Mouse (Mus musculus): Measurements from ENCODE around the gene Bin2. TPM values are rescaled to one million over a fixed set of nuclear protein-coding genes. Genes with fewer than 3 reads are reported as not detected.

Bin2 gene
- polyA plus RNA-seq, 1 experiment from 2014 or later = 2.0 TPM

DNA sequence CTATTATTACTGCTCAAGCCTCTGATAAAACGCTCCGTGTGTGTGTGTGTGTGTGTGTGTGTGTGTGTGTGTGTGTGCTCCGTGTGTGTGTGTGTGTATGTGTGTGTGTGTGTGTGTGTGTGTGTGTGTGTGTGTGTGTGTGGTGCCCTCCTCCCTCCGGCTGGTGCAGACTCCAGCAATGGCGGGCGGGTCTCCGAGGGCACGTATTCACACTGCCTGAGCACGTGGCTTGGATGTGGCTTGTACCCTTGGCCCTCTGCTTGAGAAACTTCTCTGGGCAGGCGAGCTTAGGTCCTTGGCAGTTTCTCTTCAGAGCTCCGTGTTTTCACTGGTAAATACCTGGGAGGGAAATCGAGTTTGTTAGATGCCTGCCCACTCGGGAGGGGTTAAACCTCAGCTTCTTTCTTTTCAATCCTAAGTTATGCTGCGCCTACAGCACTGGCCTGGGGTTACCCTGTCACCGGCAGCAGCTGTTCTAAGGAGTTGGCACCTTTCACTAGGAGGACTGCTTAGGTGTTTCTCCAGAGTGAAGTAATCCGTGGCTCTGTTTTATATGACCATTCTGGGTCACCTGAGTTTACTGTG lies 28.0 kb downstream of the Bin2 start:
- Histone ChIP-seq H3K4me2 (replicated peaks) (no peak overlapping the region), H3K27ac (replicated peaks) (no peak overlapping the region), H3K4me3 (no peak overlapping the region), H3K36me3 (no peaks in the 10 kb centered on the region), H3K9ac (replicated peaks) (no peak overlapping the region), H3K27me3 (peaks cover 26% of the 10 kb centered on the region), H3K4me1 (peaks cover 10% of the 10 kb centered on the region), H3K9me3 (no peaks in the 10 kb centered on the region)
- no peak for ATAC-seq (replicated peaks)
- 76% methylated on average over 15 of the region's 16 CpGs for WGBS

DNA sequence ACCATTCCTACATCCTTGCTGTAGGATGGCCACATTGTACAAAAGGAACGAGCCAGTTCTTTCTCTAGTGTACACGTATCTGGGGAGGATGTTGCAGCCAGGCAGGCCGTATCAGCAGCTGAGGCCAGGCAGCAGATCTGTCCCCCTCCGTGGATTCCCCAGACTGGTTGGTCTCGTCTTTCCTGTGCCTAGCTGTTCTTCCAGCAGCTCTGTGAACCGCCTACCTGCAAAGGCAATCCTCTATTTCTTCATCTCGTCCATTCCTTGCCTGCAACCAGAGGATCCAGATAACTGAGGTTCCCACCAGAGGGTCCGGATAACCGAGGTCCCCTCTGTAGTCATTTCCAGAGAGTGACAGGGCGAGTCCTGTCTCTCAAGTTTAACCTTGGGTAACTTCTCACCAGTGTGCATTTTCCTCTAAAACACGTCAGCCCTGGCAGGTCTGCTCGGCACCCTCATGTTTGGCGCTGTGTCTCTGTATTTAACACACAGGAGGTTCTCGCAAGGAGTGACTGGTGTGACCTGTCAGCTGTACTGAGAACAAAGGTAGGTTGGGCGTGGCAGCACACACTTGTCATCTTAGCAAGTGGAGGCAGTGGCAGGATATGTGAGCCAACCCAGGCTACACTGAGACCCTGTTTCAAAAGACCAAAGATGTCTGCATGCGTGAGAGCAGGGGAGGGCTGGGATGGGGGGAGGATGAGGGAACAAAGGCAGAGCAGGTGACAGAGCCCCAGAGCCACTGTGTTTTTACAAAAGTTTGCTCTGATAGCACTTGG lies 29.2 kb downstream of the Bin2 start:
- ATAC-seq (replicated peaks) = no peak
- Histone ChIP-seq H3K9me3 (no peaks in the 10 kb centered on the region), H3K4me2 (replicated peaks) (no peak overlapping the region), H3K4me3 (no peak overlapping the region), H3K27ac (replicated peaks) (no peak overlapping the region), H3K9ac (replicated peaks) (no peak overlapping the region), H3K36me3 (no peaks in the 10 kb centered on the region), H3K4me1 (peaks cover 12% of the 10 kb centered on the region), H3K27me3 (peaks cover 38% of the 10 kb centered on the region)
- WGBS = 75% methylated on average over 16 of the region's 16 CpGs

DNA sequence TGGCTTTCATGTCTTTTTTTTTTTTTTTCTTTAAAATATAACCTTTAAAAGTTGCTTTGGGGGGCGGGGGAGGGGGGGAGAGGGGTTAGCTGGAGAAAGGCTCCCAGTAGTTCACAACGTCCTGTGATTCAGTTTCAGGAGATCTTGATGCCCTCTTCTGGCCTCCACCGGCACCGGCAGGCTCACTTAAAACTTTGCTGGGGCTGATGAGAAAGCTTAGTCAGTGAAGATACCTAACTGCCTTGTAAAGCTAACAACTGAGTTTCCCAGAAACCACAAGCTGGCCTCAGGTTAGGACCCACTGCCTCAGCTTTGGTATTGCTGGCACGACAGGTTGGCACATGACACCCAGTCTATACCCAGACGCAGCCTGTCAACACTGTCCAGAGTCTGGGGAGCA lies 31.7 kb downstream of the Bin2 start:
- WGBS = 20% methylated on average over 6 of the region's 6 CpGs
- Histone ChIP-seq H3K4me3 (no peak overlapping the region), H3K36me3 (no peaks in the 10 kb centered on the region), H3K27ac (replicated peaks) (no peak overlapping the region), H3K27me3 (peaks cover 52% of the 10 kb centered on the region), H3K4me2 (replicated peaks) (no peak overlapping the region), H3K9me3 (no peaks in the 10 kb centered on the region), H3K4me1 (peaks cover 12% of the 10 kb centered on the region), H3K9ac (replicated peaks) (no peak overlapping the region)
- ATAC-seq (replicated peaks) = no peak

DNA sequence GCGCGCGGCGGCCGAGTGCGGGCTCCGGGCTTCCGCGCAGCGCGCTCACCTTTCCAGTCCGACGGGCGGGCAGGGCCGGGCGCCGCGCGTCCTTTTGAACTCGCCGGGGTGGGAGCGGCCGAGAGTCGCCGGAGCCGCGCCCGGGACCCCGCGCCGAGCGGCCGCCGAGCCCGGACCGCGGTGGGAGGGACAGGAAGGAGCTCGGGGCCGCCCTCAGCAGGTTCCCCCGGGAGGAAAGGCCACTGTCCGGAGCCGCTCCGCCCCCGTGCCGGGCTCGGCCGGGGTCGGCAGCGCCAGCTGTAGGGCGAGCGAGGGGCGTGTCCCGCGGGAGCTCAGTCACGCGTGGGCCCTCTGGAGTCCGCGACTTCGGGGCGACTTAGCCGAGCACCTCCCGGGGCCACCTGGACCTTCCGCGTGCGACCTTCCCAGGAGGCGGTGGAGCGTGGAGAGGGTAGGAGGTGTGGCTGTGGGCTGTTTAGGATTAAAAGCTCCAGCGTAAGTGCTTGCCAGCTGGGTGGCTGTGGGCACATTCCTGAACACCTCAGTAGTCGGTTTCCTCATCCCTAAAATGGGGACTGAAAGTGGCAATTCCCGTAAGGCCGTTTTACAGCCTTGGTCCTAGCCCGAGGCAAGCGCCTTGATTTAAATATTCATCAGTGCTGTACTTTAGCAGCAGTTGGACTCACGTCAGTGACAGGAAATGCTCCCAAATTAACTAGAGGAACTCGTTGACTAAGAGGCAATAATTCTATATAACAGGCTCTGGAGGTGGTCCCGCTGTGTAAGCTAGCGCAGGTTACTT lies 32.5 kb downstream of the Bin2 start, which contains the start of gene Smagp:
Smagp (minus strand) TSS at position 241 of the 802 bp plus-strand sequence.
- Histone ChIP-seq H3K27ac (replicated peaks) (no peak within 1 kb of the TSS), H3K4me3 (peak within 1 kb of the TSS; percentile 40), H3K9ac (replicated peaks) (0 out of 2 replicates have a peak within 1 kb of the TSS, but pooled peaks have one; percentile 9), H3K36me3 (no peaks in the 10 kb centered on the region), H3K4me1 (peaks cover 12% of the 10 kb centered on the region), H3K27me3 (peaks cover 52% of the 10 kb centered on the region), H3K4me2 (replicated peaks) (peak within 1 kb of the TSS; percentile 66), H3K9me3 (no peaks in the 10 kb centered on the region)
- WGBS = under 1% methylated on average over 72 of the region's 77 CpGs
- ATAC-seq (replicated peaks) = no peak

DNA sequence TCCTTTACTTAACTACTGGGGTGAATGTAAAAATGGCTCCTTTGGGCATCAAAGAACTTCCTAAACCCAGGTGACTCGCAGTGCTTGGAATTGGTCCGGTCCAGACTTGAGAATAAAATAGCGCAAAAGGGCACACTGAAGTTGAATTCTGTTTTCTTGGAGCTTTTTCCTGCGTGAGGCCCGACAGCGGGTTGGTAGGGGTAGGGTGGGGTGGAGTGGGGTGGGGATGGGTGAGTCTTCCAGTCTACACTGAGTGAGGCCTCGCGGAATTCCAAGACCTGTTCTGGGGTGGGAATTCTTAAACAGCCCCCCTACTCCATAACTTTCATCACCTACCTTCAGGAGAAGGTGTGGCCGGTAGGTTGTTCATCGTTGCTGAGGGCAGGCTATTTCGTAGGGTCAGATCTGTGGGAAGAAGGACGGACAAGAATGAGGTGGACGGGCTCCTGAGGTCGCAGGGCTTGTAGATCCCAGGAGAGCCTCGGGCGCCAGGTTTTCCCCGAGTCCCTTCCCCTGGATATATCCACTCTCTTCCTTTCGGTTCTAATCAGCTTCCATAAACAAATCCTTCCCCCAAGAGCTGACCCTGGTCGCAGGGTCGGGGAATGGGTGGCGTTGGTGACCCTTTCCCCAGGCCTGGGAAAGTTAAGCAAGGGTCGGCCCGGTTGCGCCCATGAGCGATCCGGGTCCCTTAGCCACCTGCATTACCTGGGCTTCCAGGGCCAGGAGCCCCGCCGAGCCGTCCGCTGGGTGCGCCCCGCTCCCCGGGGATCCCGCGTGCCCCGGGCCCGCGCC lies 33.3 kb downstream of the Bin2 start:
- H3K4me2 ChIP-seq (replicated peaks) = peak overlapping the region; percentile 66
- 0 out of 2 replicates have a peak overlapping the region, but pooled peaks have one; percentile 9 for H3K9ac ChIP-seq (replicated peaks)
- peaks cover 12% of the 10 kb centered on the region for H3K4me1 ChIP-seq
- no peaks in the 10 kb centered on the region for H3K36me3 ChIP-seq
- WGBS = 4% methylated on average over 37 of the region's 38 CpGs
- peaks cover 52% of the 10 kb centered on the region for H3K27me3 ChIP-seq
- no peak for ATAC-seq (replicated peaks)
- H3K4me3 ChIP-seq = peak overlapping the region; percentile 40
- no peak overlapping the region for H3K27ac ChIP-seq (replicated peaks)
- H3K9me3 ChIP-seq = no peaks in the 10 kb centered on the region

DNA sequence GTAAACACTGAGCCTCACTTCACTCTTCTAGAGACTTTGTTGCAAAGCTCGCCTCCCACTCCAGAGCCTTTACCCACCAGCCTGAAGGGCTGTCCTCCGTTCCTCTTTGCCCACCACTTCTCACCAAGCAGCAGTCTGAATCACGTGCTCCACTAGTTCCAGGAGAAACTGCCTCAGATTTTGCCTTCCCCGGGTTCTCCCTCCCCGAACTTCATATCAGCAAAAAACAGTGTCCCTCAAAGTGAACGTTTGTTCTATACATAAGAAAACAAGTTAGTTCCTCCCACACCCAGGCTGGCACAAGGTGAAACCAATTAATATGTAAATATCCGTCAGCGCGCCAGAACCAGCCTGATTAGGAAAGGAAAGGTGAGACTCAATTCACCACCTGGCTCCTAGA lies 34.1 kb downstream of the Bin2 start:
- H3K27me3 ChIP-seq = peaks cover 52% of the 10 kb centered on the region
- no peak for ATAC-seq (replicated peaks)

DNA sequence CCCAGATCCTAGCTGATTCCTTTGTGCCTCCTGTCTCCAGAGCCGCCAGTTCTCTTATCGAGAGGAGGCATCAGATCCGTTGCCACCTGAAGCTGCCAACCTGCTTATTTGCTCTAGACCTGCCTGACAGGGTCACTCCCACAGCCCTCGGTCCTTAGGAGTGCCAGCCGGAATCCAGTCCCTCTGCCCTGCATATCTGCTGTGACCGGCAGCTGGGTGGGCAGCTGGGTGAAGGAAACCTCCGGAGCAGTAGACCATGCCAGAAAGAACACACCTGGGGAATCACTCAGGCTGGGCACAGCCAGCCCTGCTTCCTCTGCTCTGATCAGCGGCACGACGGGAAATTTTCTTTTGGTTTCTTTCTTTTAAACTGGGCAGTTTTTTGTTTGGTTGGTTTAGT lies 36.0 kb downstream of the Bin2 start:
- ATAC-seq (replicated peaks) = no peak
- peaks cover 46% of the 10 kb centered on the region for H3K27me3 ChIP-seq

More for the DNA sequence above, 34.1 kb downstream of the Bin2 start:
- Histone ChIP-seq H3K36me3 (no peaks in the 10 kb centered on the region), H3K27ac (replicated peaks) (no peak overlapping the region), H3K4me1 (peaks cover 12% of the 10 kb centered on the region), H3K4me2 (replicated peaks) (no peak overlapping the region), H3K4me3 (no peak overlapping the region), H3K9ac (replicated peaks) (no peak overlapping the region), H3K9me3 (no peaks in the 10 kb centered on the region)
- WGBS = 7% methylated on average over 9 of the region's 9 CpGs

DNA sequence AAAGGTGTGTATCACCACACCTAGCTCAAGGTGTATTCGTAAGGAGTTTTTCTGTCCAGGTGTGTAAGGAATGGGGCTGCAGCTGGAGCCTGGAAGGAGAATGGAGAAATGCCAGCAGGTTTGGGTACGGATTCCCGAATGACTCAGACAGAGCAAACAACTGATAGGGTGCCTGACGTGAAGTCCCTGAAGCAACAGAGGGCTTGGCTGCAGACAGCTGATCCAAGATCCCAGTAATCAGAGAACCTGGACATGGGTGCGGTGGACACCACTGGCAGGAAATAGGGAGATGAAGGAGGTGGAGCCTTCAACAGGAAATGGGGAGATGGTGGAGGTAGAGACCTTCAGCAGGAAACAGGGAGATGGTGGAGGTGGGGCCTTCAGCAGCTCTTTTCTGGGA lies 37.0 kb downstream of the Bin2 start:
- Histone ChIP-seq H3K27ac (replicated peaks) (no peak overlapping the region), H3K4me3 (no peak overlapping the region), H3K27me3 (peaks cover 35% of the 10 kb centered on the region), H3K9me3 (no peaks in the 10 kb centered on the region), H3K4me2 (replicated peaks) (no peak overlapping the region), H3K4me1 (peaks cover 12% of the 10 kb centered on the region), H3K36me3 (no peaks in the 10 kb centered on the region), H3K9ac (replicated peaks) (no peak overlapping the region)
- ATAC-seq (replicated peaks) = no peak
- 89% methylated on average over 5 of the region's 5 CpGs for WGBS

More for the DNA sequence above, 36.0 kb downstream of the Bin2 start:
- 83% methylated on average over 10 of the region's 10 CpGs for WGBS
- Histone ChIP-seq H3K4me3 (no peak overlapping the region), H3K4me2 (replicated peaks) (no peak overlapping the region), H3K9me3 (no peaks in the 10 kb centered on the region), H3K36me3 (no peaks in the 10 kb centered on the region), H3K27ac (replicated peaks) (no peak overlapping the region), H3K9ac (replicated peaks) (no peak overlapping the region), H3K4me1 (peaks cover 12% of the 10 kb centered on the region)

DNA sequence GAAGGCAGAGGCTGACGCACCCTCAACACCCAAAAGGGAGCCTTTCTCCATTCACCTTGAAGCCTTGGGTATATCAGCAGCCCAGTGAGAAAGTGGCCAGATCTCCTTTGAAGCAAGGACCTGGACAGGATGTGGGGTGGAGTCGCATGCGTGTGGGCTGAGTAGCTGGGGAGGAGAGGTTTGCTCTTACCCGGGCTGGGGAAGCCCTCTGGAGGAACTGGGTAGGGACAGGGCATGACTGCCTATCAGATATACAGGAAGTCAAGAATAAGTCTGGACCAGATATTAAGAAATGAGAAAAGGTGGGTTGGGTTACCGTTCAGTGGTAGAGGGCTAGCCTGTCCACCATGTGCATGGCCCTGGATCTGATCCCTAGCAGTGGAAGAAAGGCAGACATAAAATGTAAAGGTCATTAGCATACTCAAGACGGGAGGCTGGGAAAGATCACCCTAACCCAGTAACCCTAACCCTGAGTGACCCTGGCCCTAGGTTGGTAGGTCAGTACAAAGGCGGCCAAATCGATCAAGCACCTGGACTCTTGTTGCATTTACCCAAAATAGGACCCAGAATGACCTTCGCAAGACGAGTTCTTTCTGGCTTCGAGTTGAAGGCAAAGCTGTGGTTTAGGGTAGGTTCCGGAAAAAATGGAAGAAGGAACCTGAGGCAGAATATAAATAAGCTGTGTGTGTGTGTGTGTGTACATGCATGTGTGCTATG lies 37.7 kb downstream of the Bin2 start:
- Histone ChIP-seq H3K4me3 (no peak overlapping the region), H3K36me3 (no peaks in the 10 kb centered on the region), H3K9ac (replicated peaks) (no peak overlapping the region), H3K27me3 (peaks cover 28% of the 10 kb centered on the region), H3K4me2 (replicated peaks) (no peak overlapping the region), H3K4me1 (peaks cover 5% of the 10 kb centered on the region), H3K27ac (replicated peaks) (no peak overlapping the region), H3K9me3 (no peaks in the 10 kb centered on the region)
- 90% methylated on average over 12 of the region's 12 CpGs for WGBS
- ATAC-seq (replicated peaks) = no peak

DNA sequence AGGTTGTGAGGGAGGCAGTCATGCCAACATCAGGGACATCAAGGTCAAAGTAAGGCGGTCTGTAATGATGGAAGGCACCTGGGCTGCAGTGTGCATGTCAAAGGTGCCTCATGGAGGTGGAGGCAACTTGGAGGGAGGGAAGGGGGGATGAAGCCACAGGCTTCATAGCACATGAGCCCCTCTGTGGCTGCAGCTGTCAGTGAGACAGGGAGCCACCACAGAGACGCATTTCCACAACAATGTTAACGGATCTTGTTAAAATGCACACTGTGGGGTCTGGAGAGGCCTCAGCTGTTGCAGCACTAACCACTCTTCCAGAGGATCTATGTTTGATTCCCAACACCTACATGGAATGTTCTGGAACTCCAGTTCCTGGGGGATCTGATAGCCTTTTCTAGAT lies 39.2 kb downstream of the Bin2 start:
- no peak overlapping the region for H3K4me3 ChIP-seq
- 48% methylated on average over 3 of the region's 3 CpGs for WGBS
- no peak overlapping the region for H3K4me2 ChIP-seq (replicated peaks)
- H3K4me1 ChIP-seq = no peaks in the 10 kb centered on the region
- ATAC-seq (replicated peaks) = no peak
- H3K27ac ChIP-seq (replicated peaks) = no peak overlapping the region
- H3K9ac ChIP-seq (replicated peaks) = no peak overlapping the region
- H3K36me3 ChIP-seq = no peaks in the 10 kb centered on the region
- no peaks in the 10 kb centered on the region for H3K9me3 ChIP-seq
- peaks cover 13% of the 10 kb centered on the region for H3K27me3 ChIP-seq

DNA sequence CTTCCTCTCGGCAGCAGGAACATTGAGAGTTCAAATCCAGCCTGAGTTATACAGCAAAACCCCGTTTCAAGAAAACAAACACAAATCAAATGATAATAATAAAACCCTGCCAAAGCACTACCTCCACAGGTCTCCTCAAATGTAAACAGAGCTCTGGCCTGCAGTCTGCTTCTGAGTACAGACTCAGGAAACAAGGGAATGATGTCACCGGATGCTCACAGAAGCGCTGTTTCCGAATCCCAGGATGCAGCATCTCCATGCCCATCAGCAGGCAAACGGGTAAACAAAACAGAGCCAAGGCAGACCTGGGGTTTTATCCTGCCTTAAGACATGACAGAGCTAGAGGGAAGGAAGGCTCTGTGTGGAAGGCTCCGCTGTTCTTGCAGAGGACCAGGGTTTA lies 40.6 kb downstream of the Bin2 start:
- Histone ChIP-seq H3K9me3 (no peaks in the 10 kb centered on the region), H3K4me2 (replicated peaks) (no peak overlapping the region), H3K4me3 (no peak overlapping the region), H3K9ac (replicated peaks) (no peak overlapping the region), H3K27me3 (peaks cover 3% of the 10 kb centered on the region; the same call in 1 of the 2 replicates), H3K27ac (replicated peaks) (no peak overlapping the region), H3K36me3 (no peaks in the 10 kb centered on the region), H3K4me1 (no peaks in the 10 kb centered on the region)
- 56% methylated on average over 7 of the region's 7 CpGs for whole genome bisulfite sequencing
- no peak for ATAC-seq (replicated peaks)

Measured in forebrain, embryonic 15.5 days (tissue).